Mouse (Mus musculus) heart, embryonic 10.5 days (tissue): ENCODE measurements around the gene Cbx8. TPM values are rescaled to one million over a fixed set of nuclear protein-coding genes. Genes with fewer than 3 reads are reported as not detected.
A peak's percentile ranks its signal among the peaks of the same experiment; 100 is the strongest.

Experiments used
- DNase-seq: peaks from one replicate; pipeline ENCODE4 v3.0.0-alpha.2; 2017; ENCODE audit warnings: low spot score
- H3K27ac ChIP-seq: fragments of 300-500 bp; sonication (generic); 2 replicates; pipeline ENCODE4 v1.5.1; 2016; ENCODE audit warnings: mild to moderate bottlenecking
- H3K27me3 ChIP-seq: fragments of 300-500 bp; sonication (generic); 2 replicates; pipeline ENCODE4 v1.6.1; 2016; ENCODE audit warnings: mild to moderate bottlenecking; ENCODE audit not compliant: poor library complexity, insufficient read depth, severe bottlenecking
- H3K36me3 ChIP-seq: fragments of 300-500 bp; sonication (generic); 2 replicates; pipeline ENCODE4 v1.6.1; 2016; ENCODE audit warnings: mild to moderate bottlenecking, moderate library complexity
- H3K4me1 ChIP-seq: fragments of 300-500 bp; sonication (generic); 2 replicates; pipeline ENCODE4 v1.6.1; 2016; ENCODE audit warnings: mild to moderate bottlenecking
- H3K4me3 ChIP-seq: fragments of 300-500 bp; sonication (generic); 2 replicates; pipeline ENCODE4 v1.5.1; 2016; ENCODE audit warnings: mild to moderate bottlenecking, moderate library complexity
- H3K9me3 ChIP-seq: fragments of 300-500 bp; sonication (generic); 2 replicates; pipeline ENCODE4 v1.6.1; 2016; ENCODE audit warnings: mild to moderate bottlenecking, moderate library complexity
- WGBS: fragments of 180-500 bp; shearing (Covaris S2); methylation state at CpG from one replicate; pipeline ENCODE4 v1.1.7; 2016; 5-methylcytosine and 5-hydroxymethylcytosine counted together
- polyA plus RNA-seq: library from polyadenylated mRNA; unstranded; fragments of >200 nt; fragmentation: Nextera tagmentation; extraction: Ambion mirVana; gene quantifications from 2 replicates; pipeline ENCODE4 v1.2.1, GENCODE M21; 2016

The Cbx8 gene
- polyA plus RNA-seq, 1 experiment from 2014 or later = 9.7 TPM

DNA sequence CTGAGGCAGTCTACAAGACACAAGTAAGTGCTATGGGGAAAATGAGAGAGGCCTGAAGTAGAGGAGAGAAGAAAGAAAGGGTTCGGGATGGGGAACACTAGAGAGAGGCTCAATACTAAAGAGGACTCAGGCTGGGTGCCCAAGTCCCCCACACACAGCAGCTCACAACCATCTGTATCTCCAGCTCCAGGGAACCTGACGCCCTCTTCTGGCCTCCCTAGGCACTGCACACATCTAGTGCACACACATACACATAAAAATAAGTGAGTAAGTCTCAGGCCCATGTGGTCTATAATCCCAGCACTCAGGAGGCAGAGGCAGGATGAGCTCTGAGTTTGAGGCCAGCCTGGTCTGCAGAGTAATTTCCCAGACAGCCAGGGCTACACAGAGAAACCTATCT, 39.9 kb downstream of the Cbx8 start:
- H3K27me3 ChIP-seq = peaks cover 73% of the 10 kb centered on the region
- H3K4me3 ChIP-seq = no peak overlapping the region
- no peak for DNase-seq
- H3K4me1 ChIP-seq = peaks cover 15% of the 10 kb centered on the region
- H3K36me3 ChIP-seq = no peaks in the 10 kb centered on the region
- H3K9me3 ChIP-seq = no peaks in the 10 kb centered on the region
- WGBS = 78% methylated on average over 2 of the region's 2 CpGs
- H3K27ac ChIP-seq = no peak overlapping the region

DNA sequence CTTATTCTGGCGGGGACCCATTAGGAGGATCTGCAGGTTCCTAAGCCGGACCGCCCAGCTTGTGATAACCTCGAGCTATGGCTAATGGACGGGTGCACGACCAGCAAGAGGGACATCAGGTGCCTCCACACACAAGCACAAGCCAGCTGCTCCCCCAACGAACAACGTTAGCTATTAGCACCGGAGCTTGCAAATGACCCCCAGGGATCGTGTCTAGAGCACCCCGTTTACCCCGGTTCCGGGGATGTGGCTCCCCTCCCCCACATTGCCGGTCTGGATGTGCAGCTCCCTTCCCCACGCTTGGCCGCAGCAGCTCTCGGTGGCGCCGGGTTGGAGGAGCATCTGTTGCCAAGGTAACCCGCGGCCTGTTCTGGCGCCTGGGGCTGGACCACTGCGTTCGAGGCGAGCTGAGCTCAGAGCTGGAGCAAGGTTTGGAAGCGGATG, 41.4 kb downstream of the Cbx8 start:
- Histone ChIP-seq H3K4me1 (peaks cover 28% of the 10 kb centered on the region), H3K27me3 (peaks cover 85% of the 10 kb centered on the region), H3K9me3 (no peaks in the 10 kb centered on the region), H3K4me3 (0 out of 2 replicates have a peak overlapping the region, but pooled peaks have one; percentile 16), H3K36me3 (no peaks in the 10 kb centered on the region), H3K27ac (no peak overlapping the region)
- WGBS = 6% methylated on average over 26 of the region's 26 CpGs
- no peak for DNase-seq

DNA sequence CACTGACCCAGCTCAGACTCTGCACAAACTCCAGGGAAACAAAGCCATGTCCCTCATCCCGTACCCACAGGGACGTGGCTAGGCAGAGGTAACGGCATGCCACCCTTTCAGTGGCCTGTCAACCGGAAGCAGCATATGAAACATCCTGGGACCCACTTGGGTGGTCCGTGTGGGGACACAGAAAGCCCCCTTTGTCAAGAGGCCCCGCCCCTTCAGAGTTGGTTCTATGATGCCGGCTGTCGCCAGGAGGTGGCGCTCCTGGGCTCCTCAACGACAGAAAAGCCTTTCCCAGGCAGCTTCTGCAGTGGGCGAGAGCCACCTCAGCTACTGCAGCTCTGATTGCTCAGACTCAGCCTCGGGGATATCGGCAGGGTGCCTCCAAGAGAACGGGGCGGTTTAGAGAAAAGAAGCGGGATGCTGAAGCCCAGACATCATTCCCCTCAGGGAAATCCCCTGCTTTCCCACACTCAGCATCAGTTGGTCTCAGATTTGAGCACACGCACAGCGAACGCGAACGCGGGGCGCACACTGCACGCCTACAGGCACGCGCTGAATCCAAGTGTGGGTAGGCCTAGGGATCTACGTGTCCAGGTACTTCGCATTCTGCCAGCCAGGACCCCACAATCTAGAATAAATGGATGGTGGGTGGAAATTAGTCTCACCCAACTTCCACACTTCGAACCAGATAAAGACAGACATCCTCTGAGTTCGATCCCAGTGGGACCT, 42.1 kb downstream of the Cbx8 start:
- Histone ChIP-seq H3K9me3 (no peaks in the 10 kb centered on the region), H3K27me3 (peaks cover 90% of the 10 kb centered on the region), H3K4me3 (peak overlapping the region; percentile 22), H3K4me1 (peaks cover 28% of the 10 kb centered on the region), H3K27ac (no peak overlapping the region), H3K36me3 (no peaks in the 10 kb centered on the region)
- DNase-seq = peak; percentile 88
- 14% methylated on average over 30 of the region's 30 CpGs for WGBS

DNA sequence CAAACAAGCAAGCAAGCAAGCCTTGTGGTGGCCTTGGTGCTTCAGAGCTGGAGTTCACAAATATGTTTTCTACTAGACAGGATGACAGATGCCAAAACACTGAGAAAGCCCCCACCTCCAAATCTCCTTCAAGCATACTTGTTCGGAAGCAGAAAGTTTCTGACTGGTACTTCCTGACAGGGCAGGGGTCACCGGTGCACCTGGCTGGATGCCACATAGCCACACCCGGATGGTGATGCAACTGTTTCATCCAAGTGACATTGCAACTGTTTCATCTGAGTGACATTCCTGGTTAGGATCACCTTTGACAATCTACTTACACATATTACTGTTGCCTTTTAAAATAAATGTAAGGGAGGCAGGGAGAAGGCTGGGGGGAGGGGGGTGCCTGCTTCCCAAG, 43.6 kb downstream of the Cbx8 start:
- Histone ChIP-seq H3K36me3 (no peaks in the 10 kb centered on the region), H3K27ac (no peak overlapping the region), H3K27me3 (peaks cover 80% of the 10 kb centered on the region), H3K4me3 (no peak overlapping the region), H3K9me3 (no peaks in the 10 kb centered on the region), H3K4me1 (peaks cover 38% of the 10 kb centered on the region)
- 76% methylated on average over 3 of the region's 3 CpGs for WGBS
- DNase-seq = no peak

DNA sequence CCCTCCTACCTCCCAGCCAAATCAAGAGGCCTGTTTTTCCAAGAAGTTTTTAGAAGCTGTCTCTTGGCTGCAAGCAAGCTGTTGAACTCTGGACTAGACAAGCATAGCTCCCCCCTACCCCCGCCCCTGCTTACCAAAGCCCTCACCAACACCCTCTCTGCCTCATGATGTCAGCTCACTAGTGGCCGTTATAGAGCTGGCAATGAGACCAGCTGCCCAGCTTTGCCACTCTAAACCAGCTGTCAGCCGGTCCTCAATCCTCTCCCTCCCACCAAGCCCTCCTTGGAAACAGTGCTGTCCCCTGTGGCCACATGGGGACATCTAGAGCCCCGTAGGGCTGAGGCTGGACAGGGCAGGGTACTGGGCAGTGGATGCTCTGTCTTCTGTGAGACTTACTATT, 45.3 kb downstream of the Cbx8 start:
- no peak for DNase-seq
- Histone ChIP-seq H3K4me3 (no peak overlapping the region), H3K27me3 (peaks cover 65% of the 10 kb centered on the region), H3K9me3 (no peaks in the 10 kb centered on the region), H3K4me1 (peaks cover 39% of the 10 kb centered on the region), H3K27ac (no peak overlapping the region), H3K36me3 (no peaks in the 10 kb centered on the region)
- 34% methylated on average over 4 of the region's 4 CpGs for WGBS

DNA sequence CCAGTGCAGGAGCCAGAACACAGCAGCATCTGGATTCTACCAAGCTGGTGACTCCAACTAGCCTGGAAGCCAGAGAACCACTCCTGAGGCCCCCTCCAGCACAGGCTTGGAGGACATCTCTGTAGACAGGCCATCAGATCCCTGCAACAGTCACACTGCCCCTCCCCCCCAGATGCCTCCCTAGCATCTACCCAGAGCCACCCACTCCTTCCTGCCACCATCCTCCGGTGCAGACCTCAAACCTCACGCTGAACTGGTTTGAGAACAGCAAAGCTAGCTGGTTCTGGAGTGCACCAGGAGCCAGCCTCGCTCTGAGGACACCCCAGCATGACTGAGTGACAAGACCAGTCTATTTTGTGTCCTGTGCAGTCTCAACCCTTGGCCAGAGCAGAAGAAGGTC, 48.0 kb downstream of the Cbx8 start:
- DNase-seq = no peak
- H3K4me1 ChIP-seq = peaks cover 28% of the 10 kb centered on the region
- no peaks in the 10 kb centered on the region for H3K36me3 ChIP-seq
- 49% methylated on average over 3 of the region's 3 CpGs for WGBS
- H3K9me3 ChIP-seq = no peaks in the 10 kb centered on the region
- no peak overlapping the region for H3K27ac ChIP-seq
- H3K27me3 ChIP-seq = peaks cover 50% of the 10 kb centered on the region
- H3K4me3 ChIP-seq = no peak overlapping the region

DNA sequence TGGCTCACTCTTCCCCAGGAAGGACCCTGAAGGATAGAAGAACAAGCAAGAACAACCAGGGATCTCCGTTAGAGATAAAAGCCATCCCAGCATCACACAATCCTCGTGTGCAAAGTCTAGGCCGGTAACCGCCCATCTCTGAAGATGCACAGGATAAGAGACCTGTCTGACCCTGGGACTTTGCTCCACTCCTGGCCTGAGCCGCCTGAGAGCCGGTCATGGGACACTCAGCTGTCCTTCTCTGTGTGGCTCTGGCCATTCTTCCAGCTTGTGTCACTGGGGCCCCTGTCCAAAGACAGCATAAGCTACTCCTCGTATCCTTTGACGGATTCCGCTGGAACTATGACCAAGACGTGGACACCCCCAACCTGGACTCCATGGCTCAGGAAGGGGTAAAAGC, 52.8 kb downstream of the Cbx8 start, which contains the start of gene Enpp7:
Enpp7 (plus strand) TSS at position 190 of the 400 bp plus-strand sequence.
- Histone ChIP-seq H3K27me3 (peaks cover 16% of the 10 kb centered on the region), H3K4me3 (no peak within 1 kb of the TSS), H3K4me1 (peaks cover 31% of the 10 kb centered on the region), H3K9me3 (no peaks in the 10 kb centered on the region), H3K36me3 (no peaks in the 10 kb centered on the region), H3K27ac (no peak within 1 kb of the TSS)
- WGBS = 82% methylated on average over 10 of the region's 10 CpGs
- DNase-seq = no peak

Other genes starting within 250 kb of the Cbx8 start
- gene Rbfox3, start 129.4 kb downstream of the Cbx8 start, polyA plus RNA-seq = 0.14 and 0.60 TPM in 2 replicates
- gene Enpp7, start 52.8 kb downstream of the Cbx8 start, polyA plus RNA-seq = not detected in 2 replicates
- gene Cbx2, start 18.0 kb downstream of the Cbx8 start, polyA plus RNA-seq = 37.4 and 56.0 TPM in 2 replicates
- 8.9 and 9.0 TPM in 2 replicates for gene Cbx4, start 45.3 kb upstream of the Cbx8 start, polyA plus RNA-seq
- gene Tbc1d16, start 187.5 kb upstream of the Cbx8 start, polyA plus RNA-seq = 7.4 and 8.6 TPM in 2 replicates
- gene Ccdc40, start 187.6 kb upstream of the Cbx8 start, polyA plus RNA-seq = 4.6 and 9.3 TPM in 2 replicates
- gene Gaa, start 226.9 kb upstream of the Cbx8 start, polyA plus RNA-seq = 57.3 and 97.3 TPM in 2 replicates